Mouse (Mus musculus): ENCODE results near the gene Fgf22. TPM values are rescaled to one million over a fixed set of nuclear protein-coding genes. Genes with fewer than 3 reads are reported as not detected.
A peak's percentile ranks its signal among the peaks of the same experiment; 100 is the strongest.

Gene Fgf22
- polyA plus RNA-seq, 1 experiment from 2014 or later, result 1.8 TPM

DNA sequence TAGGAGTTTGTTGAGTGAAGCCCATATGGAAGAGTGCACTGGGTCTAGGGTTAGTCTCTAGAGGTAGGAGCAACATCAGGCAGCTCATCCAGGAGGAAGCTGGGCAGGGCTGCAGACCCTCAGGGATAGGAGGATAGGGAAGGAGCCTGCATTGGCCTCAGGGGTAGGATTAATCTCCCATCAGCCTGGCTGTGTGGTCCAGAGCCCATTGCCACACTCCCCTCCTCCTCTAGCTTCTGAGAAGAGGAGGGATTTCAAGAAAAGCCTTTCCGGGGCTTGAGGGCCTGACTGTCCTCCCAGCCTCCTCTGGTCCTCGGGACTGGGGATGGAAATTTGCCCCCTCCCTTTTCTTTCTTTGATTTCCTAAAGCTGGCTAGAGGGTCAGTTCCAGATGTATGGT lies 24.3 kb downstream of the Fgf22 start:
- no peaks in the 10 kb centered on the region for H3K36me3 ChIP-seq (ENCODE audit: control insufficient read depth, insufficient read depth, low read length)
- H3K27ac ChIP-seq (ENCODE audit: low read length), result no peak overlapping the region
- no peak overlapping the region for H3K9ac ChIP-seq (ENCODE audit: low read depth, low read length)
- H3K27me3 ChIP-seq (ENCODE audit: control insufficient read depth, insufficient read depth, low read depth, low read length), result peaks cover 29% of the 10 kb centered on the region
- no peaks in the 10 kb centered on the region for H3K9me3 ChIP-seq (replicated peaks; ENCODE audit: control insufficient read depth, low read length, poor library complexity, severe bottlenecking)
- H3K4me1 ChIP-seq (ENCODE audit: control insufficient read depth, insufficient read depth, low read length), result no peaks in the 10 kb centered on the region
- no peak for ATAC-seq
- no peak overlapping the region for H3K4me2 ChIP-seq (ENCODE audit: low read length)
- H3K4me3 ChIP-seq (ENCODE audit: low read depth, low read length), result no peak overlapping the region
- 5% methylated on average over 2 of the region's 2 CpGs for WGBS

DNA sequence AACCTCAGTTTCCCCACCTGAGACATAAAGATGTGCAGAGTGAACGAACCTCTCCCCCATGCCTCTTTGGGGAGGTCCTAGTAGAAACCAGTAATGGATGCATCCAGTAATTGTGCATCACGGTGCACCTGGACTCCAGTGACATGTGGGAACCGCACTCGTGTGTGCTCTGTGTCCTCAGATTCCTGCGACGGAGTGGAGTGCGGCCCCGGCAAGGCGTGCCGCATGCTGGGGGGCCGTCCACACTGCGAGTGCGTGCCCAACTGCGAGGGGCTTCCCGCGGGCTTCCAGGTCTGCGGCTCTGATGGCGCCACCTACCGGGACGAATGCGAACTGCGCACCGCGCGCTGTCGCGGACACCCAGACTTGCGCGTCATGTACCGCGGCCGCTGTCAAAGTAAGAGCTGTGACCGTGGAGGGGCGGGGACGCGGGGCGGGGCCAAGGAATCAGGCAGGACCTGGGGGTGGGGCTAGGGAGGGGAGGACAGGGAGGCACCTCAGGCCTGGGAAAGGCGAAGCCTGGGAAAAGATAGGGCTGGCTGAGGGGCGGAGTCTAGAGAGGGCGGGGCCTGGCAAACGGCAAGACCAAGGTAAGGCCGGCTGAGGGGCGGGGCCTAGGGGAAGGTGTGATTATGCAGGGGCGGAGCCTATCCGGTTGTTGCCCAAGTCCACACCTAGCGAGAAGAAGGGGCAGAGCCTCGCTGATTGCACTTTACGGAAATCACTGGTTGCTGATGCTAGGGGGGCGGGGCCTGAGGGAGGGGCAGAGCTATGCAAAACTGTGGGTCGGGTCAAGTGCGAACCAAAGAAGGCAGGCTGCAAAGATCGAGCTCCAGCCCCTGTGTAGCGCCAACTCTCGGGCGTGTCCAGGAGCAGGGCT lies 25.1 kb downstream of the Fgf22 start:
- peak overlapping the region; percentile 59 for H3K9ac ChIP-seq (ENCODE audit: low read depth, low read length)
- peaks cover 32% of the 10 kb centered on the region for H3K27me3 ChIP-seq (ENCODE audit: control insufficient read depth, insufficient read depth, low read depth, low read length)
- 1% methylated on average over 53 of the region's 55 CpGs for WGBS
- peak overlapping the region; percentile 50 for H3K27ac ChIP-seq (ENCODE audit: low read length)
- H3K9me3 ChIP-seq (replicated peaks; ENCODE audit: control insufficient read depth, low read length, poor library complexity, severe bottlenecking), result no peaks in the 10 kb centered on the region
- H3K4me3 ChIP-seq (ENCODE audit: low read depth, low read length), result peak overlapping the region; percentile 47
- peak overlapping the region; percentile 81 for H3K4me2 ChIP-seq (ENCODE audit: low read length)
- no peaks in the 10 kb centered on the region for H3K36me3 ChIP-seq (ENCODE audit: control insufficient read depth, insufficient read depth, low read length)
- H3K4me1 ChIP-seq (ENCODE audit: control insufficient read depth, insufficient read depth, low read length), result no peaks in the 10 kb centered on the region
- peak; percentile 91 for ATAC-seq

DNA sequence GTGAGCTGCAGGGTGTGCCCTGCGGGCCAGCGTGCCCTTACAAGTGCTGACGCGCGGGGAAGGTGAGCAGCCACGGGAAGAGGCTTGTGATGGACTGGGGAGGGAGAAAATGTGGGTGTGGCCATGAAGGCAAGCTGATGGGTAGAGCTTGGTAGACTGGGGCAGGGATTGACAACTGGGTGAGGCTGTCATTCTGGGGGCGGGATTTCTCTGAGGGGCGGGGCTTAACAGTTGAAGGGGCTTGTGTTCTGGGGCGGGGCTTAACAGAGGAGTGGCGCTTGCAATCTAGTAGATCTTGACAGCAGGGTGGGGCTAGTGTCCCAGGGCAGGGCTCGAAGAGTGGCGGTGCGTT lies 25.8 kb downstream of the Fgf22 start:
- no peaks in the 10 kb centered on the region for H3K4me1 ChIP-seq (ENCODE audit: control insufficient read depth, insufficient read depth, low read length)
- WGBS, result 0% methylated on average over 13 of the region's 13 CpGs
- H3K4me3 ChIP-seq (ENCODE audit: low read depth, low read length), result peak overlapping the region; percentile 47
- no peaks in the 10 kb centered on the region for H3K9me3 ChIP-seq (replicated peaks; ENCODE audit: control insufficient read depth, low read length, poor library complexity, severe bottlenecking)
- H3K27me3 ChIP-seq (ENCODE audit: control insufficient read depth, insufficient read depth, low read depth, low read length), result peaks cover 32% of the 10 kb centered on the region
- H3K36me3 ChIP-seq (ENCODE audit: control insufficient read depth, insufficient read depth, low read length), result no peaks in the 10 kb centered on the region
- peak; percentile 80 for ATAC-seq
- peak overlapping the region; percentile 59 for H3K9ac ChIP-seq (ENCODE audit: low read depth, low read length)
- peak overlapping the region; percentile 81 for H3K4me2 ChIP-seq (ENCODE audit: low read length)
- H3K27ac ChIP-seq (ENCODE audit: low read length), result peak overlapping the region; percentile 50

DNA sequence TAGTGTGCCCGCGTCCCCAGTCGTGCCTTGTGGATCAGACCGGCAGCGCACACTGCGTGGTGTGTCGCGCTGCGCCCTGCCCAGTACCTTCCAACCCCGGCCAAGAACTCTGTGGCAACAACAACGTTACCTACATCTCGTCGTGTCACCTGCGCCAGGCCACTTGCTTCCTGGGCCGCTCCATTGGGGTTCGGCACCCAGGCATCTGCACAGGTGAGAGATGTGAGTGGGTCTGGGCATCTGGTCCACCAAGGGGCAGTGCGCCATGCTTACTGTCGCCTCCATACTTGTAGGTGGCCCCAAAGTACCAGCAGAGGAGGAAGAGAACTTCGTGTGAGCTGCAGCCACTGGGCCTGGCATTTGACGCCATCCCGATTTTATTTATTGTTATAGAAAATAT lies 26.3 kb downstream of the Fgf22 start:
- Histone ChIP-seq H3K4me1 (ENCODE audit: control insufficient read depth, insufficient read depth, low read length) (no peaks in the 10 kb centered on the region), H3K27me3 (ENCODE audit: control insufficient read depth, insufficient read depth, low read depth, low read length) (peaks cover 32% of the 10 kb centered on the region), H3K4me3 (ENCODE audit: low read depth, low read length) (peak overlapping the region; percentile 47), H3K4me2 (ENCODE audit: low read length) (peak overlapping the region; percentile 81), H3K9ac (ENCODE audit: low read depth, low read length) (no peak overlapping the region; the same call in 1 of the 2 replicates), H3K36me3 (ENCODE audit: control insufficient read depth, insufficient read depth, low read length) (no peaks in the 10 kb centered on the region), H3K9me3 (replicated peaks; ENCODE audit: control insufficient read depth, low read length, poor library complexity, severe bottlenecking) (no peaks in the 10 kb centered on the region), H3K27ac (ENCODE audit: low read length) (no peak overlapping the region)
- WGBS, result 33% methylated on average over 21 of the region's 21 CpGs
- ATAC-seq, result 0 out of 2 replicates have a peak, but pooled peaks have one; percentile 1

DNA sequence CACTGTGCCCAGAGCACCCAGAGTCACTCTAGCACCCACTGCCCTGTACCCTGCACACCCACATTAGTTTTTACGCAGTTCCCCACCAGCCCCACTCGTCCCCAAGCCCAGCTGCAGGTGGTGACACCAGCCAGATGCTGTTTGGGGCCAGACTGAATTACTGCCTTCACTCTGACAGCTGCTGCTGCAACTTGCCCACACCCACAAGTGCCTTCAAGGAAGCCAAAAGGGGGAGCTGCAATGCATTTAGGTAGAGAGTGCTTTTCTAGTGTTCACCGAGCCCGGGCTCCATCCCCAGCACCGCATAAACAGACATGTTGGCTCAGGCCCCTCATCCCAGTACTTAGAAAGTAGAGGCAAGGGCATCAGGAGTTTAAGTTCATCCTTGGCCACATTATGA lies 27.1 kb downstream of the Fgf22 start:
- H3K27me3 ChIP-seq (ENCODE audit: control insufficient read depth, insufficient read depth, low read depth, low read length), result peaks cover 28% of the 10 kb centered on the region
- ATAC-seq, result no peak
- WGBS, result 58% methylated on average over 5 of the region's 5 CpGs

DNA sequence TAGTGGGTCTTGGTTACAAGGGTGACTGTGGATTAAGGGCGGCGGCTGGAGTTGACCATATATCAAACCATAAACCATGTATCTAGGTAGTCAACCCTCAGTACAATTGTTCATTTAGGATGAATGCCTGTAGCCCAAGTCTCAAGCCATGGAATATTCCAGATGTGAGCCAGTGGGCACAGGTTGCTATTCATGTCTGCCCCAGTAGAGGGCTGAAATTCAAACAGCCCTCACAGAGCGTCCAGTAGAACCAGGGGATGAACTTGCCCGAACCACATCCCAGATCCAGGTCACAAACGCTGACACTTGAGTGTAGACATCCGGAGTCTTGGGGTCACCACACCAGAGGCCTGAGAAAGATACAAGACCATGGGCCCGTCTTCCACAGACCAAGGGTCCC lies 28.2 kb downstream of the Fgf22 start:
- no peak overlapping the region for H3K4me3 ChIP-seq (ENCODE audit: low read depth, low read length)
- no peak overlapping the region for H3K9ac ChIP-seq (ENCODE audit: low read depth, low read length)
- no peaks in the 10 kb centered on the region for H3K9me3 ChIP-seq (replicated peaks; ENCODE audit: control insufficient read depth, low read length, poor library complexity, severe bottlenecking)
- H3K27ac ChIP-seq (ENCODE audit: low read length), result no peak overlapping the region
- H3K4me1 ChIP-seq (ENCODE audit: control insufficient read depth, insufficient read depth, low read length), result no peaks in the 10 kb centered on the region
- H3K4me2 ChIP-seq (ENCODE audit: low read length), result no peak overlapping the region
- WGBS, result 69% methylated on average over 7 of the region's 7 CpGs
- H3K36me3 ChIP-seq (ENCODE audit: control insufficient read depth, insufficient read depth, low read length), result no peaks in the 10 kb centered on the region
- peaks cover 20% of the 10 kb centered on the region for H3K27me3 ChIP-seq (ENCODE audit: control insufficient read depth, insufficient read depth, low read depth, low read length)
- no peak for ATAC-seq

More for the DNA sequence above, 27.1 kb downstream of the Fgf22 start:
- no peak overlapping the region for H3K4me3 ChIP-seq (ENCODE audit: low read depth, low read length)
- no peak overlapping the region for H3K27ac ChIP-seq (ENCODE audit: low read length)
- no peaks in the 10 kb centered on the region for H3K4me1 ChIP-seq (ENCODE audit: control insufficient read depth, insufficient read depth, low read length)
- no peaks in the 10 kb centered on the region for H3K9me3 ChIP-seq (replicated peaks; ENCODE audit: control insufficient read depth, low read length, poor library complexity, severe bottlenecking)
- no peaks in the 10 kb centered on the region for H3K36me3 ChIP-seq (ENCODE audit: control insufficient read depth, insufficient read depth, low read length)
- H3K4me2 ChIP-seq (ENCODE audit: low read length), result no peak overlapping the region
- H3K9ac ChIP-seq (ENCODE audit: low read depth, low read length), result no peak overlapping the region

DNA sequence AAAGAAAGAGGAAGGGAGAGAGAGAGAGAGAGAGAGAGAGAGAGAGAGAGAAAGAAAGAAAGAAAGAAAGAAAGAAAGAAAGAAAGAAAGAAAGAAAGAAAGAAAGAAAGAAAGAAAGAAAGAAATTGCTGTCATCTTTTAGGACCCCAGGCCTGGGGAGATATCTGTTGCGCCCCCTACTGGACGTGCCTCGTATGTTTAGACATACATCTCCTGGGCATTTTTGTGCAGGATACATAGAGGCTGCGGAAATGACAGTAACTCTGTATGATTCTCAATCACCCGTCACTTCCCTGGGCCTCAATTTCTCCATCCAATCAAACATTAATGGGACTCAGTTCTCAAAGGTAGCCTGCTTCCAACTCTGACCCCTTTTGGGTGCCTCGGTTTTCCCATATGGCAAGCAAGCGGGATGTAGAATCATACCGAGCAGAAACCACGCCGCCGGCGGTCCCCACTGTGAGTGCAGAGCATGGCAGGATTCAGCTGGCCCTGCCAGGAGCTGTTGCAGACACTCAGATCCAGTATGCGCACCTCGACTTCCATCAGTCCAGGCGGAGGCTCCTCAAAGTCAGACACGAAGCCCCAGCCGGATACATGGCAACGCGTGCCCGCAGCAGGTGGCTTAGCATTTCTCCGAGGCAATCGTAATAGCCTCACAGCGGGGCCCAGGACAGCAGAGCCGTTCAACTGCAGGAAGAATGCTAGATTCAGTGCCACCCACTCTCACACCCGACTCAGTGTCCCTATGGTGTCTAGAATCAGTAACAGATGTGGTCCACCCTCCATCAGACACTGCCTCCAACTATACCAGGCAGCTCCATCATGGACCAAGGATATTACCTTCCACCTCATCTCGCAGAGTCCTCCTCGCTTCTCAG lies 29.3 kb downstream of the Fgf22 start:
- H3K36me3 ChIP-seq (ENCODE audit: control insufficient read depth, insufficient read depth, low read length), result no peaks in the 10 kb centered on the region
- H3K9me3 ChIP-seq (replicated peaks; ENCODE audit: control insufficient read depth, low read length, poor library complexity, severe bottlenecking), result no peaks in the 10 kb centered on the region
- WGBS, result 35% methylated on average over 27 of the region's 27 CpGs
- no peak overlapping the region for H3K27ac ChIP-seq (ENCODE audit: low read length)
- H3K9ac ChIP-seq (ENCODE audit: low read depth, low read length), result no peak overlapping the region
- no peaks in the 10 kb centered on the region for H3K4me1 ChIP-seq (ENCODE audit: control insufficient read depth, insufficient read depth, low read length)
- no peak overlapping the region for H3K4me2 ChIP-seq (ENCODE audit: low read length)
- no peak for ATAC-seq
- peaks cover 12% of the 10 kb centered on the region for H3K27me3 ChIP-seq (ENCODE audit: control insufficient read depth, insufficient read depth, low read depth, low read length)
- H3K4me3 ChIP-seq (ENCODE audit: low read depth, low read length), result no peak overlapping the region

DNA sequence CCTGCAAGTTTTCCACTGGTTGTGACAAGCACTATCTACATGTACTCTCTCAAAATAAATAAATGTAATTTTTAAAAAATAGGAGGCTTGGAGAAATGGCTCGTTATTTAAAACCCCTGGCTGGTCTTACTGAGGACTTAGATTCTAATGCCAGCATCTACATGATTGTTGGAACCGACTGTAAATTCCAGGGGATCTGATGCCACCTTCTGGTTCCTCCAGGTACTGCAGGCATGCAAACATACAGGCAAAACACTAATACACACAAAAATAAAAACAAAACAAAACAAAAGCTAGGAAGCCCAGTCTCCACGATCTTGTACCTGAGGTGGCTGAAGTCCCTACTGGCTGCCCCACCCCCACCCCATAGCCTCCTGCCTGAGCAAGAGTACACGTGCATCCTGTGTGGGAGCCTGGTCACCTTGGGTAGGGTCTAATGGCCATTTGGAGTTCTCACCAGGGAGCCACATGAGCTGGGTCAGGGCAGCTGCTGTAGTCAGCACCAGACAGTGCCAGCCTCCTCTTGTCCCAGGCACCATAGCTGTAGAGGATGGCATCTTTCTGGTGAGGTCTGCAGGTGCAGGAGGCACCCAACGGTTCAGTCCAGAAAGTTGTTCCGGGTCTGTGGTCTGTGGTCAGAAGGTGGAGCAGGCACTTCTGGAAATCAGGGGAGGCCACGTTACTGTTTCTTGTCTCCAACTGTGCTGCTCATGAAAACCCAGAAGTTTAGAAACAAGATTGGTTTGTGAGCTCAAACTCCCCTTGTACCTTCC lies 33.7 kb downstream of the Fgf22 start:
- Histone ChIP-seq H3K9ac (ENCODE audit: low read depth, low read length) (no peak overlapping the region), H3K36me3 (ENCODE audit: control insufficient read depth, insufficient read depth, low read length) (no peaks in the 10 kb centered on the region), H3K4me2 (ENCODE audit: low read length) (no peak overlapping the region), H3K9me3 (replicated peaks; ENCODE audit: control insufficient read depth, low read length, poor library complexity, severe bottlenecking) (no peaks in the 10 kb centered on the region), H3K27ac (ENCODE audit: low read length) (no peak overlapping the region), H3K27me3 (ENCODE audit: control insufficient read depth, insufficient read depth, low read depth, low read length) (peaks cover 4% of the 10 kb centered on the region), H3K4me3 (ENCODE audit: low read depth, low read length) (no peak overlapping the region), H3K4me1 (ENCODE audit: control insufficient read depth, insufficient read depth, low read length) (no peaks in the 10 kb centered on the region)
- no peak for ATAC-seq
- WGBS, result 36% methylated on average over 7 of the region's 7 CpGs

Measured in midbrain, embryonic 16.5 days (tissue).